Comparison of ENCODE assay signal across 8 mouse cellular contexts in the genomic region with DNA sequence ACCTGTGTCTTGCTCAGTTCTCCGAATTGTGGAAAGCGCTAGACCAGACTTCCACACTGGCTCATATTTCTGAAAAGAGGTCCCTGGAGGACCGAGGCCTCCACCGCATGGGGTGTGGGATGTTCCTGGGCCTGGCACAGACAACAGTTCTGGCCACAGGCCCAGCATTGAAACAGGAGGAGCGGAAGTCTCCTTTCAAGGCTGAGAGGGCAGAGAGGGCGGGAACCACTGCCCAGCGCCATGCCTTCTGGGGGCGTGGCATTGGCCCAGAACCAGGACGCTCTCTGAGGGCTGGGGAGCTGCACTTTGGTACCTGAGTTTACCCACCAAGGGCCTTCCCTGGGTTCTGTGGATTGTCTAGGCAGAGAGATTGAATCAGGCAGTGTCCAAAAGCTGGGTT. TPM values are rescaled to one million over a fixed set of nuclear protein-coding genes. Genes with fewer than 3 reads are reported as not detected.
DNase-seq lines count a peak whose midpoint lies in the region; ATAC-seq and TF ChIP-seq lines count a peak whose summit lies in the region.

No protein-coding gene starts in this region.

- peak; percentile 39 for ATAC-seq in stomach, postnatal 0 days (ENCODE audit: low FRiP score, low TSS enrichment)

- DNase-seq in left cerebral cortex, postnatal 4 days: peak; percentile 73
- DNase-seq in left cerebral cortex, postnatal 25 days (ENCODE audit: low spot score in 2 of 2): no peak
- peak; percentile 66 for DNase-seq in brain, adult 2 months (ENCODE audit: low read depth, low spot score)
- peak; percentile 58 to 65 for DNase-seq in heart, postnatal 36 days
- DNase-seq in lung, adult 2 months: peak; percentile 79
- peak; percentile 81 for DNase-seq in stomach, postnatal 0 days (ENCODE audit: low spot score)
- DNase-seq in left cerebral cortex, adult 11 months (ENCODE audit: low spot score): no peak
- no peak for DNase-seq in frontal cortex, postnatal 14 days (ENCODE audit: low spot score in 2 of 2)

- 21% methylated on average over 9 of the region's 9 CpGs for WGBS in lung, adult 2 months
- 36% methylated on average over 9 of the region's 9 CpGs for WGBS in stomach, postnatal 0 days

- H3K4me3 ChIP-seq in lung, adult 2 months (replicated peaks; ENCODE audit: extremely low read depth, low read depth, low read length): no peak overlapping the region
- H3K4me3 ChIP-seq in stomach, postnatal 0 days (ENCODE audit: low read depth, low read length): no peak overlapping the region

- intact Hi-C loops in left cerebral cortex, postnatal 4 days (cut with DNase I): loop anchor here (5.0 kb wide), 1 partner anchor 34 kb away; the partner anchor contains the start of gene Slc6a9
- intact Hi-C loops in left cerebral cortex, postnatal 25 days (cut with DNase I): loop anchor here (2.0 to 5.0 kb wide), 2 partner anchors 37 to 54 kb away; no protein-coding TSS in a partner anchor
- intact Hi-C loops in heart, postnatal 36 days (cut with DNase I): loop anchor here (10.0 kb wide), 1 partner anchor 161 kb away; no protein-coding TSS in a partner anchor

- 0 out of 2 replicates have a peak, but pooled peaks cover 2% of the 10 kb centered on the region for H3K4me1 ChIP-seq in lung, adult 2 months (ENCODE audit: control insufficient read depth, insufficient read depth, low read length)
- H3K4me1 ChIP-seq in stomach, postnatal 0 days (replicated peaks; ENCODE audit: control insufficient read depth, insufficient read depth): no peaks in the 10 kb centered on the region

- no peak for TF ChIP-seq EP300 in stomach, postnatal 0 days (optimal IDR thresholded peaks at IDR 0.05)

- no peak overlapping the region for H3K27ac ChIP-seq in stomach, postnatal 0 days (replicated peaks)

- H3K27me3 ChIP-seq in stomach, postnatal 0 days (ENCODE audit: control insufficient read depth, insufficient read depth, low read length): no peaks in the 10 kb centered on the region

- no peak overlapping the region for H3K9ac ChIP-seq in stomach, postnatal 0 days (ENCODE audit: low read length)

- no peaks in the 10 kb centered on the region for H3K9me3 ChIP-seq in stomach, postnatal 0 days (ENCODE audit: control insufficient read depth, low read length)

- no peak for TF ChIP-seq CTCF in lung, adult 2 months (IDR thresholded peaks at IDR 0.05; ENCODE audit: insufficient read depth, low read length)
- no peak for TF ChIP-seq CTCF in stomach, postnatal 0 days (IDR thresholded peaks at IDR 0.05; ENCODE audit: low read depth)

- TF ChIP-seq POLR2A in lung, adult 2 months (IDR thresholded peaks at IDR 0.05; ENCODE audit: borderline replicate concordance, extremely low read depth, low read depth, low read length): no peak

- H3K36me3 ChIP-seq in stomach, postnatal 0 days (ENCODE audit: control insufficient read depth, insufficient read depth, low read length): peaks cover 2% of the 10 kb centered on the region; the same call in 1 of the 2 replicates

- no peak overlapping the region for H3K4me2 ChIP-seq in stomach, postnatal 0 days (replicated peaks; ENCODE audit: low read depth)

RNA-seq across cellular contexts. Expression of gene Ccdc24, which starts 6.3 kb away (rescaled TPM):
- total RNA-seq in left cerebral cortex, postnatal 4 days (2021): 1 to 10 TPM; 6.0 to 8.2 TPM
- 1 to 10 TPM; 1.3 to 1.4 TPM for total RNA-seq in left cerebral cortex, postnatal 25 days (2021)
- under 1 TPM; 0.08 to 0.33 TPM for total RNA-seq in heart, postnatal 36 days (2021)
- 15.4 and 15.8 TPM in 2 replicates for polyA plus RNA-seq in lung, adult 2 months (2012; rRNA removed)
- polyA plus RNA-seq in stomach, postnatal 0 days (2015; fragmentation: Nextera tagmentation; extraction: Ambion mirVana): 0.33 and 0.41 TPM in 2 replicates

RNA-seq across cellular contexts. Expression of gene B4galt2, which starts 17.2 kb away (rescaled TPM):
- total RNA-seq in left cerebral cortex, postnatal 4 days (2021): 100 to 1,000 TPM; 168 to 172 TPM
- 100 to 1,000 TPM; 107 to 116 TPM for total RNA-seq in left cerebral cortex, postnatal 25 days (2021)
- total RNA-seq in heart, postnatal 36 days (2021): 1 to 10 TPM; 4.7 to 5.2 TPM
- polyA plus RNA-seq in lung, adult 2 months (2012; rRNA removed): 22.3 and 23.4 TPM in 2 replicates
- 11.9 and 12.1 TPM in 2 replicates for polyA plus RNA-seq in stomach, postnatal 0 days (2015; fragmentation: Nextera tagmentation; extraction: Ambion mirVana)

RNA-seq across cellular contexts. Expression of gene Atp6v0b, which starts 21.1 kb away (rescaled TPM):
- total RNA-seq in left cerebral cortex, postnatal 4 days (2021): 100 to 1,000 TPM; 306 to 331 TPM
- 100 to 1,000 TPM; 460 to 484 TPM for total RNA-seq in left cerebral cortex, postnatal 25 days (2021)
- total RNA-seq in heart, postnatal 36 days (2021): 100 to 1,000 TPM; 116 to 120 TPM
- polyA plus RNA-seq in lung, adult 2 months (2012; rRNA removed): 452 and 484 TPM in 2 replicates
- polyA plus RNA-seq in stomach, postnatal 0 days (2015; fragmentation: Nextera tagmentation; extraction: Ambion mirVana): 242 and 249 TPM in 2 replicates

RNA-seq across cellular contexts. Expression of gene Dph2, which starts 25.7 kb away (rescaled TPM):
- total RNA-seq in left cerebral cortex, postnatal 4 days (2021): 10 to 100 TPM; 12.9 to 15.1 TPM
- 10 to 100 TPM in 1 of 2 experiments, 1 to 10 TPM in 1; 9.6 to 10.5 TPM for total RNA-seq in left cerebral cortex, postnatal 25 days (2021)
- total RNA-seq in heart, postnatal 36 days (2021): 1 to 10 TPM; 2.9 to 5.0 TPM
- 10.7 and 11.5 TPM in 2 replicates for polyA plus RNA-seq in lung, adult 2 months (2012; rRNA removed)
- polyA plus RNA-seq in stomach, postnatal 0 days (2015; fragmentation: Nextera tagmentation; extraction: Ambion mirVana): 8.1 and 8.6 TPM in 2 replicates

RNA-seq across cellular contexts. Expression of gene Slc6a9, which starts 31.8 kb away (rescaled TPM):
- 10 to 100 TPM; 33.4 to 34.1 TPM for total RNA-seq in left cerebral cortex, postnatal 4 days (2021)
- 10 to 100 TPM; 31.7 to 40.9 TPM for total RNA-seq in left cerebral cortex, postnatal 25 days (2021)
- 1 to 10 TPM; 4.3 to 4.7 TPM for total RNA-seq in heart, postnatal 36 days (2021)
- polyA plus RNA-seq in lung, adult 2 months (2012; rRNA removed): 77.6 and 84.6 TPM in 2 replicates
- polyA plus RNA-seq in stomach, postnatal 0 days (2015; fragmentation: Nextera tagmentation; extraction: Ambion mirVana): 20.6 and 25.2 TPM in 2 replicates

Comparison
In these comparisons a context has a peak if more than half of its experiments do, and no peak if none do; other contexts are left out.
1. DNase-seq: peak in left cerebral cortex, postnatal 4 days (single experiment), brain, adult 2 months (single experiment), heart, postnatal 36 days (2 of 2), lung, adult 2 months (single experiment) and stomach, postnatal 0 days (single experiment); none in left cerebral cortex, postnatal 25 days (0 of 2), left cerebral cortex, adult 11 months (single experiment) and frontal cortex, postnatal 14 days (0 of 2).
2. RNA of gene B4galt2, which starts 17.2 kb away (total RNA-seq): 168 to 172 TPM in left cerebral cortex, postnatal 4 days and 107 to 116 TPM in left cerebral cortex, postnatal 25 days; 4.7 to 5.2 TPM in heart, postnatal 36 days; every median in the first group is over 10 times any median in the second.